Mouse (Mus musculus) embryonic stem cell, embryonic (primary cell): Measurements from ENCODE around the gene Gm20594.

ENCODE experiments used
- CTCF ChIA-PET, 4 experiments: fragments of 300-600 bp in 2 of 4; fragments of 350-600 bp in 2 of 4; sonication (Branson Sonifier 250); formaldehyde crosslinking; loops; one replicate each; lab custom pipeline; 2022; ENCODE audit warnings: inconsistent platforms in 2 of 4; lab: Charles Lee
- POLR2A ChIA-PET, 4 experiments: fragments of 300-600 bp in 2 of 4; fragments of 350-600 bp in 2 of 4; sonication (Branson Sonifier 250); formaldehyde crosslinking; loops; one replicate each; lab custom pipeline; 2022; ENCODE audit warnings: antibody characterized with exemption in 4 of 4, inconsistent platforms in 1 of 4; lab: Charles Lee

Gene Gm20594

DNA sequence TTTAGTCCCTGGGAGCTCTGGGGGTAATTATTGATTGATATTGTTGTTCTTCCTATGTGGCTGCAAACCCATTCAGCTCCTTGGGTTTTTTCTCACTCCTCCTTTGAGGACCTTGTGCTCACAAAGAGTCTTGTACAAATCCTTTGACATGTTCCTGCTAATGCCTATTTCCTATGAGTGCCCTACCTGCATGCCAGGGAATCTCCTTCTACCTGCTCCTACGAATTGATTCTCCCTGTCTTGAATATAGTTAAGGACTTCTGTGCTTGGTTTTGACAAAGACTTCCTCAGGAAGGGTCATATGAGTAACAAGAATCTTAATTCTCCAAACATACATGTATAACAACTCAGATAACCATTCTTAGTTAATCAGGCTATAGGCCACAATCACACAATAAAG lies at the start of gene Gm20594:
Gene Gm20594, plus strand, starts transcription at position 301 of the 400 bp plus-strand sequence.
- POLR2A ChIA-PET, result no interaction called here
- CTCF ChIA-PET, result no interaction called here

- ChIA-PET CTCF (no interaction called here), POLR2A (interaction anchor here in 1 of 4 experiments (0.8 kb wide), 1 partner anchor 681 kb away, joined by 3 read pairs; no protein-coding TSS in a partner anchor)
These were observed 398 bp downstream of the Gm20594 start for GRCm38 (mm10) chr6:79818114-79818513.

GRCm38 (mm10) chr6:79833845-79834244 lies 16.1 kb downstream of the Gm20594 start:
- POLR2A ChIA-PET, result no interaction called here
- CTCF ChIA-PET, result no interaction called here

- CTCF ChIA-PET, result no interaction called here
These were observed 29.1 kb downstream of the Gm20594 start for GRCm38 (mm10) chr6:79846829-79847228.

More at GRCm38 (mm10) chr6:79846829-79847228, 29.1 kb downstream of the Gm20594 start:
- POLR2A ChIA-PET, result no interaction called here
